Mouse (Mus musculus) splenic B cell, adult 2 months (primary cell): ENCODE results near the gene Kctd10.

Experiments used
- DNase-seq: peaks from one replicate; pipeline ENCODE4 v3.0.0-alpha.2; 2011; ENCODE audit warnings: low read depth, low spot score
- H3K27me3 ChIP-seq: 2 replicates; pipeline ENCODE4 v1.6.1; 2012; ENCODE audit warnings: mild to moderate bottlenecking, low read length, moderate library complexity, mixed read lengths; ENCODE audit not compliant: control insufficient read depth, poor library complexity, insufficient read depth, severe bottlenecking
- H3K36me3 ChIP-seq: 2 replicates; pipeline ENCODE4 v1.6.1; 2012; ENCODE audit warnings: mild to moderate bottlenecking, low read length, moderate library complexity, mixed read lengths; ENCODE audit not compliant: control insufficient read depth, poor library complexity, insufficient read depth, severe bottlenecking

Gene Kctd10

GRCm38 (mm10) chr5:114407810-114408209, 27.5 kb upstream of the Kctd10 start:
- no peaks in the 10 kb centered on the region for H3K27me3 ChIP-seq
- peaks cover 9% of the 10 kb centered on the region for H3K36me3 ChIP-seq
- DNase-seq = no peak

GRCm38 (mm10) chr5:114407269-114407668, 27.0 kb upstream of the Kctd10 start:
- DNase-seq = no peak
- Histone ChIP-seq H3K27me3 (no peaks in the 10 kb centered on the region), H3K36me3 (peaks cover 11% of the 10 kb centered on the region)

GRCm38 (mm10) chr5:114406592-114406991, 26.3 kb upstream of the Kctd10 start:
- DNase-seq = no peak
- Histone ChIP-seq H3K36me3 (peaks cover 15% of the 10 kb centered on the region), H3K27me3 (no peaks in the 10 kb centered on the region)

- no peak for DNase-seq
- no peaks in the 10 kb centered on the region for H3K27me3 ChIP-seq
- peaks cover 11% of the 10 kb centered on the region for H3K36me3 ChIP-seq
Observed at GRCm38 (mm10) chr5:114393169-114393568, 12.9 kb upstream of the Kctd10 start.

GRCm38 (mm10) chr5:114384448-114384847, 4.1 kb upstream of the Kctd10 start:
- H3K36me3 ChIP-seq = peaks cover 3% of the 10 kb centered on the region; the same call in 1 of the 2 replicates
- H3K27me3 ChIP-seq = no peaks in the 10 kb centered on the region
- no peak for DNase-seq

- DNase-seq = peak; percentile 73
- Histone ChIP-seq H3K36me3 (peaks cover 2% of the 10 kb centered on the region; the same call in 1 of the 2 replicates), H3K27me3 (no peaks in the 10 kb centered on the region)
Observed at GRCm38 (mm10) chr5:114383184-114383904, 3.0 kb upstream of the Kctd10 start.

- Histone ChIP-seq H3K27me3 (no peaks in the 10 kb centered on the region), H3K36me3 (no peaks in the 10 kb centered on the region)
- DNase-seq = no peak
Observed at GRCm38 (mm10) chr5:114381013-114381351, 674 bp upstream of the Kctd10 start.

GRCm38 (mm10) chr5:114379763-114380162, 545 bp downstream of the Kctd10 start:
- DNase-seq = peak; percentile 41

GRCm38 (mm10) chr5:114378936-114379335, 1.4 kb downstream of the Kctd10 start:
- no peaks in the 10 kb centered on the region for H3K36me3 ChIP-seq
- no peak for DNase-seq

More at GRCm38 (mm10) chr5:114379763-114380162, 545 bp downstream of the Kctd10 start:
- H3K27me3 ChIP-seq = no peaks in the 10 kb centered on the region
- H3K36me3 ChIP-seq = no peaks in the 10 kb centered on the region

GRCm38 (mm10) chr5:114378177-114378920, 2.0 kb downstream of the Kctd10 start:
- peak; percentile 58 for DNase-seq
- H3K36me3 ChIP-seq = no peaks in the 10 kb centered on the region
- no peaks in the 10 kb centered on the region for H3K27me3 ChIP-seq

More at GRCm38 (mm10) chr5:114378936-114379335, 1.4 kb downstream of the Kctd10 start:
- H3K27me3 ChIP-seq = no peaks in the 10 kb centered on the region

GRCm38 (mm10) chr5:114374409-114375213, 5.7 kb downstream of the Kctd10 start:
- Histone ChIP-seq H3K36me3 (no peaks in the 10 kb centered on the region), H3K27me3 (no peaks in the 10 kb centered on the region)
- DNase-seq = peak; percentile 32

- Histone ChIP-seq H3K27me3 (no peaks in the 10 kb centered on the region), H3K36me3 (no peaks in the 10 kb centered on the region)
- DNase-seq = no peak
Observed at GRCm38 (mm10) chr5:114373581-114373980, 6.7 kb downstream of the Kctd10 start.

- H3K36me3 ChIP-seq = peaks cover 1% of the 10 kb centered on the region; the same call in 1 of the 2 replicates
- DNase-seq = no peak
Observed at GRCm38 (mm10) chr5:114373174-114373573, 7.1 kb downstream of the Kctd10 start.

GRCm38 (mm10) chr5:114372565-114372964, 7.7 kb downstream of the Kctd10 start:
- H3K27me3 ChIP-seq = no peaks in the 10 kb centered on the region
- peaks cover 3% of the 10 kb centered on the region for H3K36me3 ChIP-seq
- DNase-seq = no peak

More at GRCm38 (mm10) chr5:114373174-114373573, 7.1 kb downstream of the Kctd10 start:
- no peaks in the 10 kb centered on the region for H3K27me3 ChIP-seq
